Mouse (Mus musculus): Measurements from ENCODE around the gene Eloa. TPM values are rescaled to one million over a fixed set of nuclear protein-coding genes. Genes with fewer than 3 reads are reported as not detected.

The Eloa gene
- total RNA-seq, 1 experiment = 21.4 TPM

- DNase-seq (ENCODE audit: low read depth, low spot score) = no peak
- Histone ChIP-seq H3K36me3 (ENCODE audit: control insufficient read depth, insufficient read depth, low read length, poor library complexity, severe bottlenecking) (no peaks in the 10 kb centered on the region), H3K27ac (ENCODE audit: insufficient read depth, low read depth, low read length, poor library complexity, severe bottlenecking) (no peak overlapping the region), H3K9me3 (ENCODE audit: control insufficient read depth, insufficient read depth, low read depth, low read length) (no peaks in the 10 kb centered on the region), H3K9ac (ENCODE audit: insufficient read depth, low read depth, low read length, poor library complexity, severe bottlenecking) (no peak overlapping the region), H3K4me3 (ENCODE audit: insufficient read depth in 1 of 2, low read depth in 1 of 2, low read length in 2 of 2, poor library complexity in 1 of 2, severe bottlenecking in 1 of 2) (no peak overlapping the region), H3K4me1 (ENCODE audit: control insufficient read depth in 2 of 2, insufficient read depth in 2 of 2, low read length in 2 of 2, poor library complexity in 1 of 2) (0 out of 4 replicates have a peak, but pooled peaks cover under 1 to 1% of the 10 kb centered on the region in 2 experiments)
- in situ Hi-C loops (cut with MboI; ENCODE audit: low sequenced_read_pairs in 2 of 2, unreplicated experiment in 2 of 2) = no loop called here
- TF ChIP-seq ZC3H11A (IDR thresholded peaks at IDR 0.05; ENCODE audit: borderline replicate concordance, low read depth, low read length) = no peak
- no peak for TF ChIP-seq MAFK (IDR thresholded peaks at IDR 0.05; ENCODE audit: insufficient read depth, low read depth, low read length)
- no peak for TF ChIP-seq ZNF384 (IDR thresholded peaks at IDR 0.05; ENCODE audit: low read depth, low read length)
- no peak for TF ChIP-seq HCFC1 (IDR thresholded peaks at IDR 0.05; ENCODE audit: borderline replicate concordance, insufficient read depth, low read length)
- TF ChIP-seq CHD2 (IDR thresholded peaks at IDR 0.05; ENCODE audit: low read depth, low read length) = no peak
Observed at GRCm38 (mm10) chr4:136025350-136025749, 3.8 kb upstream of the Eloa start.

GRCm38 (mm10) chr4:136022924-136023323, 1.4 kb upstream of the Eloa start:
- no peaks in the 10 kb centered on the region for H3K9me3 ChIP-seq (ENCODE audit: control insufficient read depth, insufficient read depth, low read depth, low read length)
- in situ Hi-C loops (cut with MboI; ENCODE audit: low sequenced_read_pairs in 2 of 2, unreplicated experiment in 2 of 2) = no loop called here
- no peak overlapping the region for H3K4me3 ChIP-seq (ENCODE audit: insufficient read depth in 1 of 2, low read depth in 1 of 2, low read length in 2 of 2, poor library complexity in 1 of 2, severe bottlenecking in 1 of 2)
- H3K9ac ChIP-seq (ENCODE audit: insufficient read depth, low read depth, low read length, poor library complexity, severe bottlenecking) = no peak overlapping the region
- no peaks in the 10 kb centered on the region for H3K36me3 ChIP-seq (ENCODE audit: control insufficient read depth, insufficient read depth, low read length, poor library complexity, severe bottlenecking)
- TF ChIP-seq ZC3H11A (IDR thresholded peaks at IDR 0.05; ENCODE audit: borderline replicate concordance, low read depth, low read length) = no peak
- TF ChIP-seq MAFK (IDR thresholded peaks at IDR 0.05; ENCODE audit: insufficient read depth, low read depth, low read length) = no peak
- no peak for TF ChIP-seq ZNF384 (IDR thresholded peaks at IDR 0.05; ENCODE audit: low read depth, low read length)
- DNase-seq (ENCODE audit: low read depth, low spot score) = no peak
- H3K27ac ChIP-seq (ENCODE audit: insufficient read depth, low read depth, low read length, poor library complexity, severe bottlenecking) = no peak overlapping the region
- 0 out of 4 replicates have a peak, but pooled peaks cover 2% of the 10 kb centered on the region in 2 experiments for H3K4me1 ChIP-seq (ENCODE audit: control insufficient read depth in 2 of 2, insufficient read depth in 2 of 2, low read length in 2 of 2, poor library complexity in 1 of 2)

- Histone ChIP-seq H3K9me3 (ENCODE audit: control insufficient read depth, insufficient read depth, low read depth, low read length) (no peaks in the 10 kb centered on the region), H3K27ac (ENCODE audit: insufficient read depth, low read depth, low read length, poor library complexity, severe bottlenecking) (peak overlapping the region; percentile 43; the same call in 1 of the 2 replicates), H3K9ac (ENCODE audit: insufficient read depth, low read depth, low read length, poor library complexity, severe bottlenecking) (peak overlapping the region; percentile 91), H3K36me3 (ENCODE audit: control insufficient read depth, insufficient read depth, low read length, poor library complexity, severe bottlenecking) (no peaks in the 10 kb centered on the region), H3K4me1 (ENCODE audit: control insufficient read depth in 2 of 2, insufficient read depth in 2 of 2, low read length in 2 of 2, poor library complexity in 1 of 2) (0 out of 4 replicates have a peak, but pooled peaks cover 2 to 4% of the 10 kb centered on the region in 2 experiments), H3K4me3 (ENCODE audit: insufficient read depth in 1 of 2, low read depth in 1 of 2, low read length in 2 of 2, poor library complexity in 1 of 2, severe bottlenecking in 1 of 2) (peak overlapping the region; percentile 83 to 95)
- in situ Hi-C loops (cut with MboI; ENCODE audit: low sequenced_read_pairs in 2 of 2, unreplicated experiment in 2 of 2) = no loop called here
- no peak for TF ChIP-seq ZNF384 (IDR thresholded peaks at IDR 0.05; ENCODE audit: low read depth, low read length)
- no peak for TF ChIP-seq CHD2 (IDR thresholded peaks at IDR 0.05; ENCODE audit: low read depth, low read length)
- TF ChIP-seq HCFC1 (IDR thresholded peaks at IDR 0.05; ENCODE audit: borderline replicate concordance, insufficient read depth, low read length) = no peak
- TF ChIP-seq ZC3H11A (IDR thresholded peaks at IDR 0.05; ENCODE audit: borderline replicate concordance, low read depth, low read length) = no peak
- no peak for TF ChIP-seq MAFK (IDR thresholded peaks at IDR 0.05; ENCODE audit: insufficient read depth, low read depth, low read length)
- no peak for DNase-seq (ENCODE audit: low read depth, low spot score)
Observed at GRCm38 (mm10) chr4:136020743-136021548, 617 bp downstream of the Eloa start.

- Histone ChIP-seq H3K4me3 (ENCODE audit: insufficient read depth in 1 of 2, low read depth in 1 of 2, low read length in 2 of 2, poor library complexity in 1 of 2, severe bottlenecking in 1 of 2) (no peak overlapping the region), H3K9me3 (ENCODE audit: control insufficient read depth, insufficient read depth, low read depth, low read length) (no peaks in the 10 kb centered on the region), H3K9ac (ENCODE audit: insufficient read depth, low read depth, low read length, poor library complexity, severe bottlenecking) (peak overlapping the region; percentile 32; the same call in 1 of the 2 replicates), H3K36me3 (ENCODE audit: control insufficient read depth, insufficient read depth, low read length, poor library complexity, severe bottlenecking) (peaks cover 7% of the 10 kb centered on the region), H3K4me1 (ENCODE audit: control insufficient read depth in 2 of 2, insufficient read depth in 2 of 2, low read length in 2 of 2, poor library complexity in 1 of 2) (0 out of 4 replicates have a peak, but pooled peaks cover 2 to 4% of the 10 kb centered on the region in 2 experiments), H3K27ac (ENCODE audit: insufficient read depth, low read depth, low read length, poor library complexity, severe bottlenecking) (no peak overlapping the region)
- DNase-seq (ENCODE audit: low read depth, low spot score) = no peak
- TF ChIP-seq ZNF384 (IDR thresholded peaks at IDR 0.05; ENCODE audit: low read depth, low read length) (no peak), ZC3H11A (IDR thresholded peaks at IDR 0.05; ENCODE audit: borderline replicate concordance, low read depth, low read length) (no peak), MAFK (IDR thresholded peaks at IDR 0.05; ENCODE audit: insufficient read depth, low read depth, low read length) (no peak), CHD2 (IDR thresholded peaks at IDR 0.05; ENCODE audit: low read depth, low read length) (no peak), HCFC1 (IDR thresholded peaks at IDR 0.05; ENCODE audit: borderline replicate concordance, insufficient read depth, low read length) (no peak)
- in situ Hi-C loops (cut with MboI; ENCODE audit: low sequenced_read_pairs in 2 of 2, unreplicated experiment in 2 of 2) = no loop called here
Observed at GRCm38 (mm10) chr4:136016059-136016602, 5.4 kb downstream of the Eloa start.

Data from ES-E14 (cell line).